Mouse (Mus musculus): ENCODE results near the gene Ermard.
"Not testable (repeated sequence)": the region's sequence is repeated elsewhere in the genome, so short reads cannot be mapped to it uniquely, and the experiment has no call there.

Ermard gene

DNA sequence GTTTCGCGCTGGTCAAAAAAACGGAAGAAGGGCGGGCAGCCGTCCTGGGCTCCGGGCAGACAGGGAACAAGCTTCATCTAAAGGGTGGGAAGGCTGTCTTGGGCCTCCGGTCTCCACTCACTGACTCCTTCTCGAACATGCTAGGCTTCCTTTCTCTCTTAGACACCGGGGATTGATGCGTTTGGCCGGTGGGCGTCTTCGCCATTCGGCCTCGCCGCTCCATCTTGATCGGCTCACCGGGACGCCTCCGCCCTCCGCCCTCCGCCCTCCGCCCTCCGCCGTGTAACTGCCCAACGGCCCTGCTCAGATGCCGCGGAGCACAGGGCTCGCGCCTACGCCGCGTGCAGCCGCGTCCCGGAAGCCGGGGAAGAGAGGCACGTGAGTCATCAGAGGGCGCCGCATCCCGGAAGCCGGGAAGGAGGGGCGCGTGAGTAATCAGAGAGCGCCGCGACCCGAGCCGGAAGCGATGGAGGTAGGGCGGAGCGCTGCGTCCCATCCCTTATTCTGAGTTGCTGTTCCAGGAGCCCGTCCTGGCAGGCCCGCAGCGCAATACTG is at the start of gene Ermard, which contains the start of the genes Tcte3 and Gm3448:
Gene Ermard, plus strand, starts transcription at position 34 of the 555 bp plus-strand sequence.
Gene Tcte3, minus strand, starts transcription at position 314 of the 555 bp plus-strand sequence.
Gene Gm3448, minus strand, starts transcription at position 363 of the 555 bp plus-strand sequence.
- not testable (repeated sequence) for DNase-seq (ENCODE audit: low read depth, low spot score)

DNA sequence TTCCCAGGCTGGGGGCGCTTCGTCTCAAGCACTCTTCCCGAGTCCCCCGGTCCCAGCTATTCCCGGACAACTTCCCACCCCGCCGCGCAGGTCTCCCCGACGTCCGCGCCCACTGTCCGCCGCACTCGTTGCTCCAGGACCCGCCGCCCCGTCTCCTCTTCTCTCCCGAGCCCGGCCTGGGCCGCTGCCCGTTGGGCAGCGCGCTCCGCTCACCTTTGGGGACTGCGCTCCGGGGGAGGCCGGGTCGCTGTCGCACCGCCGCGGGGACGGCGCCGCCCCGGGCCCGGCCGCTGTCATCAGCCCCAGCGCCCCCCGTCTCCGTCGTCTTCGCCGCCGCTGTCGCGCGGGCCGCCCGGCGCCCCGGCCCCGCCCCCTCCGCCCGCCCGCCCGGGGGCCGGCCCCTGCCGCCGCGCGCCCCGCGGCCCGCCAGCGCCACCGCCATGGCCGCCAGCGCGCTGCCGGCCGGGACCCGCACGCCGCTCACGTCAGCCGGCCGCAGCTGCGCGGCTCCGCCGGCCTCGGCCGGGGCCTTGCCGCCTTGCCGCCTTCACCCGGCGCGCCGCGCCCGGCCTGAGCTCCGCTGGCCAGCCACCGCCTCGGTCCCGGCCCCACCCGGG is 48.4 kb upstream of the Ermard start:
- DNase-seq (ENCODE audit: low read depth, low spot score) = not testable (repeated sequence)

DNA sequence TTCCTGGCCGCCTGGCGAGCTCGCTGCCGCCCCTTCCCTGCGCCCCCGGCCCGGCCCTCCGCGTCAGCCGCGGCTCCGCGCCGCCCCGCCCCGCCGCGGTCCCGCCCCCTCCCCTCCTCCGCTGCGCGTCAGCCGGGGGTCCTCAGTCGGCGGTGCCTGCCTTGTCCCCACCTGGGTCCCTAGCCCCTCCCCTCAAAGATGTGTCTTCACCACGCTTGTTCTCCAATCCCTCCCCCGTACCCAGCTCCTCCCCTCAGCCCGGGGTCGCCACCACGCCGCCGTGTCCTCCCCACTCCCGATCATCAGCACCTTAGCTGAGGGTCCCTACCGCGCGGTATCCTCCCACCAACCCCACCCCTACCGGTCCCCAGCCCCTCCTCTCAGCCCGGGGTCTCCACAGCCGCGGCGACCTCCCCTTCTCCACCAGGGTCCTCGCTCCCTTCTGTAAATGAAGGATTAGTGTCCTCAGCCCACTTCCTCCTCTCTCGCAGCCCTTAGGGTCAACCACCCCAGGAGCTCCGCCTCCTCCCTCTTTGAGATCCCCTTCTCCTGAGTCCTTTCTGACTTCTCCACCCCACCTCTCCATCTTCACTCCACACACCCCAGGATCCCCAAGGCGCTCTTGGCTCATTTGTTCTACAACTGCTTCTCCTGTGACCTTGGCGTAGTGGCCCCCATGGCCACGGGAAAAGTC is 47.7 kb upstream of the Ermard start:
- DNase-seq (ENCODE audit: low read depth, low spot score) = not testable (repeated sequence)

GRCm38 (mm10) chr17:14994140-14994539 is 46.9 kb upstream of the Ermard start:
- DNase-seq (ENCODE audit: low read depth, low spot score) = not testable (repeated sequence)

DNA sequence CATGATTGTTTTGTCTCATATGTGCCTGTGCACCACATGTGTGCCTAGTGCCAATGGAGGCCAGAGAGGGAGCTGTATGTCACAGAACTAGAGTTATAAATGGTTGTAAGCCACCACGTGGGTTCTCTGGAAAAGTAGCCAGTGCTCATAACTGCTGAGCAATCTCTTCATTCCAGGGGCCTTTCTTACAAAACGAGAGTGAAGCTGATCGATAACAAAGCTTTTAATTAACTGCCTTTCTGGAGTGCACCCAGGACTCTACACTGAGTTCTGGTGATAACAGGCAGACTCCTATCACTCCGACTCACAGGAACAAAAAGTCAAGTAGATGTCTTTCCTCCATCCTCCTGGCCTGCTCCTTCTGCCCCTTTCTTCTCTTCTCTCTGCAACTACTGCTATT is 41.0 kb upstream of the Ermard start:
- not testable (repeated sequence) for DNase-seq (ENCODE audit: low read depth, low spot score)

GRCm38 (mm10) chr17:15009088-15009487 is 31.9 kb upstream of the Ermard start:
- DNase-seq (ENCODE audit: low read depth, low spot score) = not testable (repeated sequence)

- DNase-seq (ENCODE audit: low read depth, low spot score) = not testable (repeated sequence)
Observed at GRCm38 (mm10) chr17:15009706-15010413, 31.1 kb upstream of the Ermard start, which contains the start of gene Gm3435. TSS of gene Gm3435 (plus strand) at chr17:15010176.

DNA sequence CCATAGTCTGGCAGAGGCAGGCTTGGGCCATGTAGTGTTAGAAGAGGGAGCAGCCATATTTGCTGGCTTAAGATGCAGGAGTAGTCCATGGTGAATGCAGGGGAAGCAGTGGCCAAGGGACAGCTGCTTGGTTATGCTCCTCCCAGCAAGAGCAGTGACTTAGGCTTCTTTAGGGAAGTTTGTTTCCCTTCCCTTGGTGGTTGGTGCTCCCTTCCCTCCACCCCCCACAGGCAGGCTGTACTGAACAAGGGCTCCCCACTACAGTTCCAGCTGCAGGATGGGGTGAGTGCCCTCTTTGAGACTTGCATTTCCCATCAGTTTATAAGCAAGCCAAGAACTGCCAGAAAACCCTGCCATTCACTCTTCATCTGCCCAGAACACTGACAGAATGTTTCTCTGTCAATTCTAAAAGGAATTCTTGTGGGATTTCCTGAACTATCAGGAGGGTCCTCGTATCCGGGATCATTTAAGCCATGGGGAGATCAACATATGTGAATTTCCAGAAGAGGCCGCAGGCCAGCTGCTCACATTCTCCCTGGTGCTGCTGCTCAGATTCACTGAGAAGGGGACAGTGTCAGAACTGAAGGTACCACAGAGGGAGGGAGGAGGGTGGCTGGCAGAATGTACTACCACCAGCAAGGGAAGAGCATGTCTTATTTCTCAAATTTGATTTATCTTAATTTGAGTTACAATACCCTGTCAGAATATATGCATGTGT is 19.3 kb upstream of the Ermard start:
- DNase-seq (ENCODE audit: low read depth, low spot score) = not testable (repeated sequence)

- not testable (repeated sequence) for DNase-seq (ENCODE audit: low read depth, low spot score)
Observed at GRCm38 (mm10) chr17:15023878-15024492, 17.0 kb upstream of the Ermard start.

DNA sequence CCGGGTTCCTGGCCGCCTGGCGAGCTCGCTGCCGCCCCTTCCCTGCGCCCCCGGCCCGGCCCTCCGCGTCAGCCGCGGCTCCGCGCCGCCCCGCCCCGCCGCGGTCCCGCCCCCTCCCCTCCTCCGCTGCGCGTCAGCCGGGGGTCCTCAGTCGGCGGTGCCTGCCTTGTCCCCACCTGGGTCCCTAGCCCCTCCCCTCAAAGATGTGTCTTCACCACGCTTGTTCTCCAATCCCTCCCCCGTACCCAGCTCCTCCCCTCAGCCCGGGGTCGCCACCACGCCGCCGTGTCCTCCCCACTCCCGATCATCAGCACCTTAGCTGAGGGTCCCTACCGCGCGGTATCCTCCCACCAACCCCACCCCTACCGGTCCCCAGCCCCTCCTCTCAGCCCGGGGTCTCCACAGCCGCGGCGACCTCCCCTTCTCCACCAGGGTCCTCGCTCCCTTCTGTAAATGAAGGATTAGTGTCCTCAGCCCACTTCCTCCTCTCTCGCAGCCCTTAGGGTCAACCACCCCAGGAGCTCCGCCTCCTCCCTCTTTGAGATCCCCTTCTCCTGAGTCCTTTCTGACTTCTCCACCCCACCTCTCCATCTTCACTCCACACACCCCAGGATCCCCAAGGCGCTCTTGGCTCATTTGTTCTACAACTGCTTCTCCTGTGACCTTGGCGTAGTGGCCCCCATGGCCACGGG is 16.4 kb upstream of the Ermard start:
- DNase-seq (ENCODE audit: low read depth, low spot score) = not testable (repeated sequence)

GRCm38 (mm10) chr17:15025513-15025912 is 15.5 kb upstream of the Ermard start:
- DNase-seq (ENCODE audit: low read depth, low spot score) = not testable (repeated sequence)

- not testable (repeated sequence) for DNase-seq (ENCODE audit: low read depth, low spot score)
Observed at GRCm38 (mm10) chr17:15031414-15031813, 9.6 kb upstream of the Ermard start.

DNA sequence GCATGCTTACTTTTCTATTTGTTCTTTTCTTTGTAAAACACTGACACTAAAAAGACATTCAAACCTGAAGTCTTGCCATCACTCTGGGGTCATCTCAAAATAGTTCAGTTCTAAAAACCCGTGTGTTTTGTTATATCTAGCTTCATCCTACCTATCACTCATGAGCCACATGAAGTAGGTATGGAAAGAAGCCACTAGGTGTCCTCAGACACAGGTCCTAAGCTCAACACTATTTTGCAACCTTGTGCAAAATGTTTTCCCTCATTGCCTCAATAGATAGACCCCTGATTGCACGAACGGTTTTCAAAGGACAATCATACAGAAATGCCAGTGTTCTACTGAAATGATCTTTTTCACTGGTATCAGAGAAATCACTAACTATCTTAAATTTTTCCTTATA is 553 bp upstream of the Ermard start:
- not testable (repeated sequence) for DNase-seq (ENCODE audit: low read depth, low spot score)

DNA sequence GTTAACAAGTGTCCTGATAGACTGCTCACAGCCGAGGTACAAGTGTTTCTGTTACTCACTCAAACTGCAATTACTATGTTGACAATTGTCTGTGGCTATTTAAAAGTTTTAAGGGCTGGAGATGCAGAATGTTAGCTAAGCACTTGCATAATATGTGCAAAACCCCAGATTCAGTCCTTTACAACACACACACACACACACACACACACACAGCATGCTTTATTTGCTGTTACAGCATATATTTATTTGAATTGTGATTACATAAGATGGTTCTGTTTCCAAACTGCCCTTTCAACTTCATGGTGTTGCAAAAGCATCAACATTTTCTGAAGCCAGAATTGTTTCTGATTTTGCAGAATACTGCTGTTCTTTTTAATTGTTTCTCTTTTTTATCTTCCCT is 9.3 kb downstream of the Ermard start:
- not testable (repeated sequence) for DNase-seq (ENCODE audit: low read depth, low spot score)

DNA sequence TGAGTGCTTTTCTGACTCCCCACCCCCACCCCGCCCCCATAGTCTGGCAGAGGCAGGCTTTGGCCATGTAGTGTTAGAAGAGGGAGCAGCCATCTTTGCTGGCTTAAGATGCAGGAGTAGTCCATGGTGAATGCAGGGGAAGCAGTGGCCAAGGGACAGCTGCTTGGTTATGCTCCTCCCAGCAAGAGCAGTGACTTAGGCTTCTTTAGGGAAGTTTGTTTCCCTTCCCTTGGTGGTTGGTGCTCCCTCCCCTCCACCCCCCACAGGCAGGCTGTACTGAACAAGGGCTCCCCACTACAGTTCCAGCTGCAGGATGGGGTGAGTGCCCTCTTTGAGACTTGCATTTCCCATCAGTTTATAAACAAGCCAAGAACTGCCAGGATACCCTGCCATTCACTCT is 11.8 kb downstream of the Ermard start:
- DNase-seq (ENCODE audit: low read depth, low spot score) = not testable (repeated sequence)

- not testable (repeated sequence) for DNase-seq (ENCODE audit: low read depth, low spot score)
Observed at GRCm38 (mm10) chr17:15053183-15053828, 12.3 kb downstream of the Ermard start.

GRCm38 (mm10) chr17:15053829-15054200 is 12.8 kb downstream of the Ermard start:
- DNase-seq (ENCODE audit: low read depth, low spot score) = not testable (repeated sequence)

GRCm38 (mm10) chr17:15055925-15056324 is 14.9 kb downstream of the Ermard start:
- no peak for DNase-seq (ENCODE audit: low read depth, low spot score)

DNA sequence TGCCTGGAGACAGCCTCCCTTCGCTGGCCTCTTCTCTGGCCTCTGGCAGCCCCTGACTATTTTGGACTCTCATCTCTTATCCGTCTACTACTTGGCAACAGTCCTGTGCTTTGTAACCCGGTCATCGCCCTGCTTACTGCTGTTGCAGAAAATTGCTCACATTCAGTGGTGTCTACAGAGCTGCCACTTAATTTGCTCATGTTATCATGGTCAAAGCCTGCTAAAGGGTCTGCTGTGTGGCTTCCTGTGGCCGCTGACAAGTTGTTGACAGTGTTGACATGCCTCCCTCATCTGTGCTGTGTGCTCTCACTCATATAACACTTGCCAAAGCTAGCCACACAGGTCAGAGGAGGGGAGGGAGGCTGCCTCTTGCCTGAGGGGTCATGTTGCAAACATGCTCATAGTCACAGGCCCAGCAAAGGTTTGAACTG is 17.2 kb downstream of the Ermard start:
- no peak for DNase-seq (ENCODE audit: low read depth, low spot score)

- DNase-seq (ENCODE audit: low read depth, low spot score) = no peak
Observed at GRCm38 (mm10) chr17:15059646-15060045, 18.6 kb downstream of the Ermard start.
